Mouse (Mus musculus) telencephalon, adult 2 months (tissue): ENCODE data around the gene Rsg1.
A peak's percentile ranks its signal among the peaks of the same experiment; 100 is the strongest.

ENCODE experiments used
- DNase-seq: peaks from one replicate; pipeline ENCODE4 v3.0.0-alpha.2; 2011; ENCODE audit warnings: low read depth, low spot score

Rsg1 gene

DNA sequence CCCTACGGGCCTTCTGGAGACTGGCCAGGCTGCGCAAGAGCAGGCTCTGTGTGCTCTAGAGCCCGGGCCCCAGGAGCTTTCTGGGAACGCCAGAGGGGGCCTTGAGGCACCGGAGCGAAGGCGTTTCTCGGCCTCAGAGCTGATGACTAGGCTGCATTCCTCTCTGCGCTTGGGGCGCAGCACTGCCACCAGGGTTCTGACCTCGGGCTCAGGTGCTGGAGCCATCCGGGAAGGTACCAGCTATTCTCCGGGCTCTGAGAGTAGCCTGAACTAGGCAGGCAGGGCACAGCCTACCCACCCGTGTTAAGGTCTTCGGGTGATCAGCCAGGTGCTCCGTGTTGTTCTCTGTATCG is 33.2 kb downstream of the Rsg1 start:
- DNase-seq = no peak

DNA sequence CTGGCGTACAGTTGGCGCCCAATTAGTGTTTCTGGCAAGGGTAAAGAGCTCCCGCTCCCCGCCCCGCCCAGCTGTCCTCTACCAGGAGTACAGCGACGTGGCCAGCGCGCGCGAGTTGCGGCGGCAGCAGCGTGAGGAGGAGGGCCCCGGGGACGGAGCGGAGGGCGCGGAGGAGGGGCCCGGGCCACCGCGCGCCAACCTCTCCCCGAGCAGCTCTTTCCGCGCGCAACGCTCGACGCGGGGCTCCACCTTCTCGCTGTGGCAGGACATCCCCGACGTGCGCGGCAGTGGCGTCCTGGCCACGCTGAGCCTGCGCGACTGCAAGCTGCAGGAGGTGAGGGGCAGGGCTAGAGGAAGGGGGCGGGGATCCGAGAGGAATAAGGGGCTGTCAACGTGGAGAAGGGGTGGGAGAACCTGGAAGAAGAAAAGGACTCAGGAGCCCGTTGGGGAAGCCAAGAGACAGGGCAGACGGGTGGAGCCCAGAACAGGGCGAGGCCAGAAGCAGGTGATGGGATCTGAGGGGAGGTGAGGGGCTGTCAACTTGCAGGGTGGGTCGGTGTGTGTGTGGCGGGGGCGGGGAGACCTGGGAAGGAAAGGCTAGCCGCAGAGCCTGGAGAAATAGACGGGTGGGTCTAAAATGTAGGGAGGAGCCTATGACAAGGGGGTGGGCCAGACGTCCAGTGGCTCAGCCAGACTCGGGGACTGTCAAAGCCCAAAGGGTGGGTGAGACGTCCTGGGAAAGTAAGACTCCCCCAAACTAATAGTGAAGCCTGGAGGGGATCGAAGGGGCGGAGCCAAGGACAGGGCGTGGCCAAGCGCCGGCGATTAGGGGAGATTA is 34.2 kb downstream of the Rsg1 start:
- no peak for DNase-seq

DNA sequence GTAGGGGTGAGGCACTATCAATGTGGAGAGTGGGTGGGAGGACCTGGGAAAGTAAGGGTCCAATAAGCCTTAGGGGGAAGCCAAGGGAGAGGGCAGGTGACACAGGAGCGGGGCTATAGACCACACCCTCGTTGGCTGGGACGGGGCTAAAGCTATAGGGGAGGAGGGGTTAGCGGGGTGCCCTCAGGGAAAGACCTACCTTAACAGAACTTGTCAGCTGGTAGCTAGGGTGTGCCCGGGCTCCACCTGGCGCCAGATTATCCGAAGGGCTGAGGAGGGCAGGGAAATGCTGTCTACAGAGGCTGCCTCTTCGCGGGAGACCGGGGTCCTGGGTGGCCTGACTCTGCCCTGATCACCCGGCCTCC is 34.8 kb downstream of the Rsg1 start:
- no peak for DNase-seq

DNA sequence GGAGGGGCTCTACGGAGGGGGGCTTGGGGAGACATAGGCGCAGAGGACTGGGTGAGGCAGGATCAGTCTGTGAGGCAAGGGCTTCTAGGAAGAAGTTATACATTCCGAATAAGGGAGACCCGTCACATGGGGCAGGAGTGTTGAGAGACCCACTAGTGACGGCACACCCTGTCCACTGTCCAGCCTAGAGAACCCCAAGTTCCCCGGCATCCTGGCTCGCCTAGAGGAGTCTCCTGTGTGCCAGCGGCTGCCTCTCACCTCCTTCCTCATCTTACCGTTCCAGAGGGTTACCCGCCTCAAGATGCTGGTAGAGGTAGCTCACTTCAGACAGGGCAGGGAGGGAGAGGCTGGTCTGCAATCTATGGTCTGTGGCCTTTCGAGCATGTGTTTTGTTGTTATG is 35.6 kb downstream of the Rsg1 start:
- DNase-seq = no peak

DNA sequence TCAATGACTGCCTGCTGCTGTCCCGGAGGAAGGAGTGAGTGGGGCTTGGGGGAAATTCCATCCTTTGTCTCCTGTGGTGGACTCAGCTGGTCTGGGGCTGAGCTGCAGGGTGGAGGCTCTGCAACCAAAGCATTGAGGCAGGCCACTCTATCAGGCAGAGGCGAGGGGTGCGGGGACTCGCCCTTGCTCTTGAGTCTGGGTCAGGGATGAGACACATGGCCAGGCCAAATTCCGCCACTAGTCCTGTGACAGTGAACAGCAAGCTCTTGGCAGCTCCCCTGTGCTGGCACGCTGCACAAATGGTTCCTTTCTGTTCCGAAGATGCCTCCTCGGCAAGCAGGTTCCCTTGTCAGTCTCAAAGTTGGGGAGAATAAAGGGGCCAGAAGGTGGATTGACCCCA is 37.3 kb downstream of the Rsg1 start:
- DNase-seq = no peak

DNA sequence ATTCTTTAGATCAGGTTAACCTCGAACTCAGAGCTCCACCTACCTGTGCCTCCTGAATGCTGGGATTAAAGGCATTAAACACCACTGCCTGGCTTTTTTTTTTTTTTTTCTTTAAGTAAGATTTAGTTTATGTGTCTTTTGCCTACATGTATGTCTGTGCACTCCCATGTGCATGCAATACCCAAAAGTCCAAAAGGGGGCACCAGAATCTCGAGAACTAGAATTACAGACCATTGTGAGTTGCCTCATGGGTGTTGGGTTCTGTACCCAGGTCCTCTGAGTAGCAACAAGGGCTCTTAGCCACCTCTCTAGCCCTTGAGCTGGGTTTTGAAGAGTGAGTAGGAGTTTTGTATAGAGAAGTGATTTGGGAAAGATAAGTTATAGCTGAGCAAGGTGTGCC is 38.9 kb downstream of the Rsg1 start:
- no peak for DNase-seq

DNA sequence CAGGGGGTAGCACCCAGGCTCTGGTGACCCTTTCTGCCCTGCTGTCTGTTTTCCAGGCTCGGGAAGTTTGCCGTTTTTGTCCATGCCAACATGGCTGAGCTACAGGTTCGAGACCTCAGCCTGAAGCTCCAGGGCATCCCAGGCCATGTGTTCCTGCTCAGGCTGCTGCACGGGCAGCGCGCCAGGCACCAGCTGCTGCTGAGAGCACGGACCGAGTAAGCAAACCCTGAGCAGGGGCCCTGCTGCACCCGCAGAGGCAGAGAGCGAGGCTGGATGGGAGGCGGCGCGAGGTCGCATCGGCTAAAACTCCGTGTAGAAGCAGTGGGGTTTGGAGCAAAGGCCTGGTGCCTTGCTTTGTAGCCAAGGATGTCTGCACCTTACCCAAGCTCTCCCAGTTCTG is 40.5 kb downstream of the Rsg1 start:
- DNase-seq = no peak

DNA sequence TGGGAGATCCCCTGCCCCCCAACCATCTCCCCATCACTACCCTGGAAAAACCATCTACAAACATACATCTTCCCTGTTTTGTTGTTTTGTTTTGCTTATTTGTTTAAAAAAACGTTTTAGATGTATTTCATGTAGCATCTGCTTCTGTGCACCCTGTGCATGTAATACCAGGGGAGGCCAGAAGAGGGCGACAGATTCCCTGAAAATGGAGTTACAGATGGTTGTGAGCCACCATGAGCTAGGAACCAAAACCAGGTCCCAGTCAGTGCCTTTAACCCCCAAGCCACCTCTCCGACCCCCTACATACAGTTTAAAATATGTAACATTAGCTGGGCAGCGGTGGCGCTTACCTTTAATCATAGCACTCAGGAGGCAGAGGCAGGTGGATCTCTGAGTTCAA is 43.7 kb downstream of the Rsg1 start:
- DNase-seq = no peak

DNA sequence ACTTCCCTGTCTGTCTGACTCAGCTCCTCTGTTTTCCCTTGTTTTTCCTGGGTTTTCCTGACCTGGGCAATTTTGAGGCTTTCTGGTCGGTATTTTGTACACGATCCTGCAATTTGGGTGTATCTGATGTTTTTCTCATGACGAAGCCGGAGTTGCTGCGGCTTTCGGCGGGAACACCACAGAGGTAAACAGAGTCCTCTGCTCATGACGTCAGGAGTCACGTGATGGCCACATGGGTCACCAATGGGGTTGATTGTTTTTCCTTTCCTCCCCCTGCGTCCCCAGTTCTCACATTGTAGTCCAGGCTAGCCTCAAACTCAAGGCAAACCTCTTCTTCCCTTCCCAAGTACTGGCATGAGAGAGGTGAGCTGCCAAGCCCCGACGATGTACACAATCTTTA is 45.7 kb downstream of the Rsg1 start:
- DNase-seq = no peak

DNA sequence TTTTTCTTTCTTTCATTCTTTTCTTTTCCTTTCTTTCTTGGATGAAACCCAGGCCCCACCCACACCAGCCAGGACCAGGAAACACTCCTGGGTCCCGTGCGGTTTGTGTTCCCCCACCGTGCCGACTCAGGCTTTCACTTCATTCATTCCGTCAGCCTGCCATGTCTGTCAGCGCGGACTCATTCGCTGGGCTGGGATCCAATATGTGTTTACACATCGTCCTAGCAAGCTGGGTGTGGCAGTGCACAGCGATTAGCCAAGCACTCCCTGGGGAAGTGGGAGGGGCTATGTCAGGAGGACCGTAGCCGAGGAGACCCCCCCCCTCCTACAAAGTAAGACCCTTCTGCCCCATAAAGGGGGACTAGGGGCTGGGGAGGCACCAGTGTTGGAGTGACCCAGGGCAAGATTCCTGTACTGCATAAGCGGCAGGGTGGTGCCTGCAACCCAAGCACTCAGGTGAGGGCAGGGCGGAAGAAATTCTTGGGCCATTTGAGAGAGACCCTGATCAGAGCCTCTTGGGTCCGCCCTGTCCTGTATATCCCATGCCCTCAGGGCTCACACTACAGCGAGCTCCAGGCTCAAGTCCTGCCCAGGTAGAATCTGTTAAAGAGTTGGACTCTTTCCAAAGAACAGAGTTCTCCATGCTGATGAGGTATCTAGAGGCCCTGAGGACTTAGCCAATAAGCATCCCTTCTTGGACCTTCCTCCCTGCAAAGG is 46.4 kb downstream of the Rsg1 start:
- DNase-seq = no peak

DNA sequence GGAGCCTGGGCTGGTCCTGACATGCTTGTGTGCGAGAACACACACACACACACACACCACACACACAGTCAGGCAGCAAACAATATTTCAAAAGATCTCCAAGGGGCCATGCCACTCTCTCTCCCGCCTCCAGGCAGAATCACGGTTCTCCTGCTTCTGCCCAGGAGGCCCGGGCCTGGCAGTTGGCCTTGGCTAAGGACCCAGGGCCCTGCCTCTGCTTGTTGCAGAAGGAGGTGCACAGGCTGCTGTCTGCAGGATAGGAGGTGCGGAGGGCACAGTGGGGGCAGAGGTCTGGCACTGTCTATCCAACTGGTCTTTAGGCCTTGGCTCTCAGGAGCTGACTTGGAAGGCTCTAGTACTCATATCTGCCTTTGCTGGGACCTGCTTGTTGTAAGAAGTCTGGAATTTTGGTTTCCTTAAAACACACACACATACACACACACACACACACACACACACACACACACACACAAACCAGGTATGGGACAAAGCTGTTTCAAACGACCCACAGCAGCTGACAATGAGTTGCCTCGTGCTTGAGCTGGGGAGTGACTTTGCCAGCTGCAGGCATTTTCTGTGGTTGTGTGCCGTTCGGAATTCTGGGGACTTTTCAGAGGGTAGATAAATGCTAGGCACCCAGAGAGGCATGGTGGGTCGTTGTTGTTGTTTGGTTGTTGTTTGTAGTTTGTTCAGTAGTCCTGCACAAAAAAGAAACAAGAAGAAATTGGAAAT is 49.3 kb downstream of the Rsg1 start:
- no peak for DNase-seq

DNA sequence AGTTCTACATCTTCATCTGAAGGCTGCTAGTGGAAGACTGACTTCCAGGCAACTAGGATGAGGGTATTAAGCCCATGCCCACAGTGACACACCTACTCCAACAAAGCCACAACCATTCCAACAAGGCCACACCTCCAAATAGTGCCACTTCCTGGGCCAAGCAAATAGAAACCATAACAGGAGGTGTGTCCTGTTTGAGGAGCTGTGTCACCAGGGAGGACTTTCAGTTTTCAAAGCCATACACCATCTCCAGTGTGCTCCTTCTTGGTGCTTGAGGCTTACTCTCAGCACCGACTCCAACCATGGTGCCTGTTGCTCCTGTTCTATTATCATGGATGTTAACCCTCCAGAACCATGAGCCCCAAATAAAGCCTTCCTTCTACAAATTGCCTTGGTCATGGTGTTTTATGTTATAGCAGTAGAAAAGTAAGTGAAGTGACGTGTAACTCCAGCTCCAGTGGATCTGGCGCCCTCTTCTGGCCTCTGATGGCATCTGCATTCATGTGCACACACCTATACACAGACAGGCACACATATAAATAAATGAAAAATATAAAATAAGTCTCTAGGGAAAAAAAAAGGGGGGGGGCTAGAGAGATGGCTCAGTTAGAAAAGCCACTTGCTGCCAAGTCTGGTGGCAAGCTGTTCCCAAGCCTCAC is 52.4 kb downstream of the Rsg1 start:
- no peak for DNase-seq

DNA sequence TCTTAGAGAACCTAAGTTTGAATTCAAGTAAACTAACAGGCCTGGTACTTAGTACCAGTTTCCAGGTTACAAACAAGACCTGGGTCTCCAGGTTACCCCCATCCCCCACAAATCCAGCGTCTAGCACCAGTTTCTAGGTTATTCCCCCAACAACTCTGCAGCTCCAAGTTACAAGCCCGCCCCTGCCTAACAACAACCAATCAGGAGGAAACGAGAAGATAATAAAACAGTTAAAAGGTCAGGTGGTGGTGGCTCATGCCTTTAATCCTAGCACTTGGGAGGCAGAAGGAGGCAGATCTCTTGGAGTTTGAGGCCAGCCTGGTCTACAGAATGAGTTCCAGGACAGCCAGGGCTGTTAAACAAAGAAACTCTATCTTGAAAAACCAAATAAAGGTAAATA is 53.5 kb downstream of the Rsg1 start:
- no peak for DNase-seq

DNA sequence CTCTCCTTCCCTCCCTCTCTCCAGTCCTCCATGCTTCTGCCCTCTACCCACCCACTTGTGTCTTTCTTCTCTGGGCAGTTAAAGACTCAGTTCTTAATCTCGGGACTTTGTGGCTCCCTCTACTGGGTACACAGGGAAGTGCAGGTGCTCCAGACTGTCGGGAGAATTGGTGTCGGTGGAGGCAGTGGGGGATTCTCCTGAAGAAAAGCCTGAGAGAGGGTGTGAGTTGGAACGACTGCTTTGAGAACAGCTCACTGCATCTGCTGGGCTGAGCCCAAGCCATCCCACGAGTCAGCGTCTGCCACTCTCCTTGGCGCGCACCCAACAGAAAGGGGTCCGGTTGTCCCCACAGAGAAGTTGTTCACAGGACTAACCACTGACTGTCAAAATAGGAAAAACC is 54.1 kb downstream of the Rsg1 start:
- DNase-seq = peak; percentile 56

DNA sequence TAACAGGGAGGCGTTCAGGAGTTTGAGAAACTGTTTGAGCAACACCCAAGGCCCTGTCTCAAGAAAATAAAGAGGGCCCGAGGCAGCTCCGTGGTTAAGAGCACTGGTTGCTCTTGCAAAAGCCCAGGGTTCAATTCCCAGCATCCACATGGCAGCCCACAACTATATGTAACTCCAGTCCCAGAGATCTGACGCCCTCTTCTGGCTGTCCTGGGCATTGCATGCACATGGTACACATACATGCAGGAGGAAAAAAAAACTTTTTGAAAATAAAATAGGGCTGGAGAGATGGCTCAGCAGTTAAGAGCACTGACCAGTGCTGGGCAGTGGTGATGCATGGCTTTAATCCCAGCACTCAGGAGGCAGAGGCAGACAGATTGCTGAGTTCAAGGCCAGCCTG is 54.6 kb downstream of the Rsg1 start:
- DNase-seq = no peak

DNA sequence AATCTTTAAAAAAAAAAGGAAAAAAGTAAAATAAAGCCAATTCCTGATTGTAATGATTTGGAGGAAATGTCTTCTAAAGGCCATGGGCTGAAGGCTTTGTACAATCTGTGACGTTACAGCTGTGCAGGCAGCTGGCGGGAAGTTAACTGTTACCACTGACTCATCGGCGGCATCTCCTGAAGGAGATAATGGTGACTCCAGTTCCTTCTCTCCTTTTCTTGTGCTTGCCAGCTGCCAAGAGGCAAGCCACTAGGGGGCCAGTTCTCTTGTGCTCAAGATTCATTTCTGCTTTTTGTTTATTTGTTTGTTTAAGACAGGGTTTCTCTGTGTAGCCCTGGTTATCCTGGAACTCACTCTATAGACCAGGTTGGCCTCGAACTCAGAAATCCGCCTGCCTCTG is 55.3 kb downstream of the Rsg1 start:
- DNase-seq = no peak

DNA sequence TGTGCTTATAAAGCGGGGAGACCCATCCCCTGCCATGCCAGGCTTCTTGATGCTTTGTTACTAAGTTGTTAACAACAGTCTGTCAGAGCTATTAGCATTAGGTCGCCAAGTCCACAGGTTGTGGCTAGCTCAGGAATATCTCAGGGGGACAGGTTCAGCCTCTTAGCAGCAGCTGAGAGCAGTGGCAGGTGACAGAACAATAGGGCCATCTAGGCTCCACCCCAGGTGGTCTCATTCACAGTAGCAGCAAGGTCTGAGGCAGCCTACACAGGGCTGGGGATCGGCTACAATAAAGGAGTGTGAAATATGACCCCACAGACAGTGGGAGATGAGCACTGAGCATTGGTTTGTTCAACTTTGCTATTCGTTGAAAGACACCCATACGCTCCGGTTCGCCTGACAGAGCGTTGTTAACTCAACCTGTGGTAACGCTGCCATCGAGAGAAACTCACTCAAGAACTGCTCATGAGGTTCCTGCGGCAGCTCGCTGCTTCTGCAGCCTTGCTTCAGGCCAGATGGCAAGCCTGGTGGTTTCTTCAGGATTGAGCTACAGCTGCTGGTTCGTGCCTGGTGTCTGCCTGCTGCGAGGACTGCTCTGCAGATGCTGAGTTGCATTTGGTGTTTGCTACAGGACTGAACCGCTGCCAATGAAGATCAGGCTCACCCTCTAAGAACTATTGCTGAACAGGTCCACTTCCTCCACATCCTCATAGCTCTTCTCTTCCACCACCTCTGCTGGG is 56.6 kb downstream of the Rsg1 start:
- DNase-seq = no peak

DNA sequence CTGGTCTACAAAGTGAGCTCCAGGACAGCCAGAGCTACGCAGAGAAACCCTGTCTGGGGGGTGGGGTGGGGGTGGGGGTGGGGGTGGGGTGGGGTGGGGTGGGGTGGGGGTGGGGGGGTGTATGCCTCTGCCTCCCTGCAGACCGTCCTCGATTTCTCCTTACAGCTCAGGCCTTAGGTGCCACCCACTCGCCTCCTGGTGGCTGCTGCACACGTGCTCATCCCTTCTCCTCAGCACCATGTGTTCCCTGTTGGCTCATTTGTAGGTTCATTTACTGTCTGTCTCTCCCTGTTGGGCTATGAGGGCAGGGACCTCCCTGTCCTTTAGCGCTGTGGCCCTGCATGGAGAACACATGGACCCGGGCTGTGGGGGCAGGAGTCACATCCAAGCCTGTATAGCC is 57.5 kb downstream of the Rsg1 start:
- no peak for DNase-seq

DNA sequence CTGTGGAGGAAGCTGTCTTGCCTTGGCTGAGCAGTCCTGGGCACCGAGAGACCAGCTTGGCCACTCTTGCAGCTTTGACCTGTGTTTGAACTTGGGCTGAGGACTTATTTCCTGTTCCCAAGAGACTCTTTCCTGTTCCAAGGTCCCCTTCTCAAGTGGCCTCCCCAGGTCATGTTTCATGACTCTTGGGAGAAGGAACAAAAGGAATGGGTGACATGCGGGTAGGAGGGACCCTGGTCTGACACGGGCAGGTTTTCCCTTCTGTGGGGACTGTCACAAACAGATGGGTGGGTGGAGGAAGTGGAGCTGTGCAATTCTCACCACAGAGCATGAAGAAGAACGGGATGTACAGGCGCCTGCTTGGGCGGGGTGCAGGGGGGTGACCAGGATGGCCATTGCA is 58.0 kb downstream of the Rsg1 start:
- no peak for DNase-seq

DNA sequence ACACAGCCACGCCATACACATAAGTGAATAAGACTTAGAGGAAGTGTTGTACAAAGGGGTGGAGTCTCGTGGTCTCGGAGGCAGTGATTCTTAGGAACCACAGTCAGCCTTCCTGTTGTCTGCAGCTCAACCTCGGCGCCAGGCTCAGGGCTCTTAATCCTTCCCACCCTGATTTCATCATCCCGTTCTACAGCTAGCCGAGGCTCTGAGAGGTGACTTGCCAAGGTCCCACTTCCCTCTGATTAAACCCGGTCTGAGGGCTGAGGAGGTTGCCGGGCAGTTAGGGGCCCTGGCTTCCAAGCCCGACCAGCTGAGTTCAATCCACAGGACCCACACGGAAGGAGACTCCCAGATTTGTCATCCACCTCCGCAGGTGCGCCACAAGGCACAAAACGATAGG is 59.1 kb downstream of the Rsg1 start:
- no peak for DNase-seq

DNA sequence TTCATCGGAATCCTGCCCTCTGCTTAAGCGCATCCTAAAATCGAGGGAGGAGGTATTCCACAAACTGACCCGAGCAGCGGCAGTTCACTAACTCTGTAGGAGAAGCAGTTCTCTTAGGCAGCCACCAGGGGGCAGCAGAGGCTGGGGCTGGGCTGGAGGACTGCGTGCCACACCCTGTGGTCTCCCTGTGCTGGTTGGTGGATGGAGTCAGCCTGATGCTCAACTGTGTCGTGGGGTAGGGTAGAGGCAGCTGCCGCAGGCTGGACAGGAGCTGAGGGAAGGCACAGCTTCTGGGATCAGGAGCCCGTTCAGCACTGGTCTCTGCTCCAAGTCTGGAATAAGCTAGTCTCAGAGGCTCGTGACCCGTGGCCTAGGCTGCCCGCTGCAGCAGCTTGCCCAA is 59.5 kb downstream of the Rsg1 start:
- peak; percentile 33 for DNase-seq
